Mouse (Mus musculus) G1E (cell line): Measurements from ENCODE around the gene Acot4.

Source experiments
- CTCF ChIP-seq: IDR thresholded peaks from 2 replicates; pipeline ENCODE4 v1.5.1; 2012; ENCODE audit warnings: low read depth, low read length, inconsistent platforms, mixed read lengths
- GATA1 ChIP-seq: IDR thresholded peaks from 2 replicates; pipeline ENCODE4 v1.6.1; 2012; ENCODE audit warnings: borderline replicate concordance, low read length, inconsistent platforms, mixed read lengths
- POLR2AphosphoS5 ChIP-seq: IDR thresholded peaks from 2 replicates; pipeline ENCODE4 v1.6.1; 2012; ENCODE audit warnings: low read depth, low read length, inconsistent platforms; ENCODE audit not compliant: insufficient replicate concordance
- TAL1 ChIP-seq: conservative IDR thresholded peaks from 2 replicates; pipeline ENCODE4 v1.6.1; 2012; ENCODE audit warnings: low read depth, low read length, inconsistent platforms, mixed read lengths

DNA sequence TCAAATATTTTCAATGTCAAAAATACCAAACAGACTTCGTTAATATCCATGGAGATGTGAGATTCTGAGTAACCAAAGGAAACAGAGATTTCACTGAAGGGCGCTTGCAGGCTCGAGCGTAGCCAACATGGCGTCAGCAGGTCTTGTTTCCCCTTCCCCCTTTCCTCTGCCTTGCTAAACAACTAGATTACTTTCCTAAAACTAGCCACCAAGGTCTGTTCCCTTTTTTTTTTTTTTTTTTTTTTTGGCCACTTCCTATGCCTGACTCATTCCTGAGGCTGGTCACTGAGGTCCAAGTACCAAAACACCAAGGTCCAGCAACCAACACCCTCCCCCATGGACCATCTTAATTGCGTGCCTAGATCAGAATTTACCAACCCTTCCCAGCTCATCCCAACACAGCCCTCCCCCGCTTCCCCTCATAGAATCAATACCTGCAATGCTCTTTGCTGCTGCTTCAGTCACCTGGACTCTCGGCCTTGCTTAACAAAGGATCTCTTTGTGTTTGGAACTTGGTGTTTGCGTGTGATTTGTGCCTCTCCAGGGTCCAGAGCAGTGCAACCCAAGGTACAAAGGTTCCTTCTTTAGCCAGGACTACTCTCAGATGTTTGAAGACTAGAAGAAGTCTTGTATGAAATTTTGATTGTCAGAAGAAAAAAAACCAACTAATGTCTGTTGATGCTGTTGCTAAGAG, 15.0 kb upstream of the Acot4 start:
- TF ChIP-seq CTCF (no peak), TAL1 (no peak), POLR2AphosphoS5 (no peak), GATA1 (no peak)
